Mouse (Mus musculus): ENCODE results near the gene Rab7b. TPM values are rescaled to one million over a fixed set of nuclear protein-coding genes. Genes with fewer than 3 reads are reported as not detected.

The Rab7b gene
- total and polyA plus RNA-seq, 2 experiments from 2014 or later: 0.29 to 1.9 TPM

DNA sequence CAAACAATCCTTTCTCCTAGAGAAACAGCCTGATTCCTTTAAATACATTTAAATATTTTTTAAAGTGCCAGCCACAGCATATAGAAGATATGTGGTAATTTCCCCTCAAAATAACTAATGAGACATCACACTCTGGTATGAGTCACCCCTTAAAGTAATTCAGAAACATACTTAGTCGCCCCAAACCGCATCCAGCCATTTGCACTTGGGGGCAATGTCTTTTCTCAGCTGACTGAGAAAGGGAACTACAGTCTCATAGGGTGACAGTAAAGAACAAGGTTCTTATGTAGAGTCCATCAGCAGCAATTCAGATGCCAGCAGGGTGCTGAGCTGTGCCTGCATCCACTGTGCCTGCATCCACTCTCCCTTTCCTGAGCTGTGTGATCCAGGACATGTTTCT is 15.0 kb downstream of the Rab7b start:
- Histone ChIP-seq H3K4me3 (ENCODE audit: low read depth, low read length) (no peak overlapping the region), H3K27me3 (ENCODE audit: insufficient read depth, low read length) (no peaks in the 10 kb centered on the region), H3K27ac (ENCODE audit: low read depth, low read length) (no peak overlapping the region), H3K4me2 (ENCODE audit: low read depth) (no peak overlapping the region), H3K9ac (no peak overlapping the region), H3K4me1 (ENCODE audit: insufficient read depth) (no peaks in the 10 kb centered on the region), H3K36me3 (ENCODE audit: insufficient read depth) (no peaks in the 10 kb centered on the region), H3K9me3 (ENCODE audit: low read length) (no peaks in the 10 kb centered on the region)
- no peak for ATAC-seq
- TF ChIP-seq CTCF (IDR thresholded peaks at IDR 0.05; ENCODE audit: low read depth): no peak
- no peak for DNase-seq
- WGBS: 85% methylated on average over 2 of the region's 2 CpGs

- Histone ChIP-seq H3K27ac (ENCODE audit: low read depth, low read length) (no peak overlapping the region), H3K27me3 (ENCODE audit: insufficient read depth, low read length) (no peaks in the 10 kb centered on the region), H3K9ac (no peak overlapping the region), H3K9me3 (ENCODE audit: low read length) (no peaks in the 10 kb centered on the region), H3K4me3 (ENCODE audit: low read depth, low read length) (no peak overlapping the region), H3K4me2 (ENCODE audit: low read depth) (no peak overlapping the region), H3K36me3 (ENCODE audit: insufficient read depth) (no peaks in the 10 kb centered on the region), H3K4me1 (ENCODE audit: insufficient read depth) (no peaks in the 10 kb centered on the region)
- peak; percentile 61 for TF ChIP-seq CTCF (IDR thresholded peaks at IDR 0.05; ENCODE audit: low read depth)
- ATAC-seq (no peak), DNase-seq (no peak)
- WGBS: 18% methylated on average over 4 of the region's 4 CpGs
Measured at GRCm38 (mm10) chr1:131708338-131708737, 19.8 kb downstream of the Rab7b start.

DNA sequence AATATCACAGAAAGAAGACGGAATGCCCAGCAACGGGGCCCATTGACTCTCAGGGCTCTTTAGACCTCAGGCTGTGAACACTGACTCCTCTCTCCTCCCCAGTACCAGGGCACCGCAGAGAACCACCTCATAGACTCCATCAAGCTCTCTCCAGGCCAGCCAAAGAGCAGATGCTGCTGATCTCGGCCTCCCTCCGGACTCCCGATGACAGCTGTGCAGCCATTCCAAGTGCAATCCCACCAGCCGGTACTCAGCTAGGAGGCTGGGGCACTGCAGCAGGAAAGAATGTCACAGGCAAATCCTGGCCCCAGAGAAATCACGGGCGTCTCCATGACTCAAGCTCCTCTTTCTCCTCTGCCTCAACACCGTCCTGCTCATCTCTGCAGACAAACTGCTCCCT is 23.0 kb downstream of the Rab7b start:
- H3K4me2 ChIP-seq (ENCODE audit: low read depth): no peak overlapping the region
- no peak for ATAC-seq
- H3K9me3 ChIP-seq (ENCODE audit: low read length): no peaks in the 10 kb centered on the region
- no peaks in the 10 kb centered on the region for H3K27me3 ChIP-seq (ENCODE audit: insufficient read depth, low read length)
- H3K4me1 ChIP-seq (ENCODE audit: insufficient read depth): no peaks in the 10 kb centered on the region
- WGBS: 81% methylated on average over 10 of the region's 10 CpGs
- H3K4me3 ChIP-seq (ENCODE audit: low read depth, low read length): no peak overlapping the region
- no peak overlapping the region for H3K27ac ChIP-seq (ENCODE audit: low read depth, low read length)
- no peaks in the 10 kb centered on the region for H3K36me3 ChIP-seq (ENCODE audit: insufficient read depth)
- no peak overlapping the region for H3K9ac ChIP-seq
- no peak for TF ChIP-seq CTCF (IDR thresholded peaks at IDR 0.05; ENCODE audit: low read depth)
- DNase-seq: no peak

DNA sequence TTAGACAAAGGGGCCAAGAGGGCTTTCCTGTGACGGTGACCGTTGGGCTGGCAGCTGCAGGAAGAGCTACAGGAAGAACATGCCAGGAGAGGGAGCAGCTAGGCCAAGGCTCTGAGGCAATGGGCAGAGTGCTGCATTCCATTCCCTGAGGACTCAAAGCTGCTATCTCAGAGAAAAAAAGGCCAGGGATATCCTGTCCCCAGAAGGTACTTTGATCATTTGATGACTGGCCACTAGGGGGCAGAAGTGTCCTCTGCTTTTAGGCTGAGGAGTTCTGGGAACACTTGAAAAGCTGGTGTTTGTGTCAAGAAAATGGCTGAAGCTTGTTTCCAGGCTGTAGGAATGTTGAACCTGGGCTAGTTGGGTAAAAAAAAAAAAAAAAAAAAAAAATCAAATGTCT is 23.9 kb downstream of the Rab7b start:
- ATAC-seq (peak; percentile 82), DNase-seq (peak; percentile 92)
- Histone ChIP-seq H3K4me1 (ENCODE audit: insufficient read depth) (no peaks in the 10 kb centered on the region), H3K4me3 (ENCODE audit: low read depth, low read length) (no peak overlapping the region), H3K27me3 (ENCODE audit: insufficient read depth, low read length) (no peaks in the 10 kb centered on the region), H3K36me3 (ENCODE audit: insufficient read depth) (no peaks in the 10 kb centered on the region), H3K9ac (no peak overlapping the region), H3K9me3 (ENCODE audit: low read length) (no peaks in the 10 kb centered on the region), H3K4me2 (ENCODE audit: low read depth) (no peak overlapping the region), H3K27ac (ENCODE audit: low read depth, low read length) (no peak overlapping the region)
- peak; percentile 89 for TF ChIP-seq CTCF (IDR thresholded peaks at IDR 0.05; ENCODE audit: low read depth)
- WGBS: 41% methylated on average over 2 of the region's 2 CpGs

DNA sequence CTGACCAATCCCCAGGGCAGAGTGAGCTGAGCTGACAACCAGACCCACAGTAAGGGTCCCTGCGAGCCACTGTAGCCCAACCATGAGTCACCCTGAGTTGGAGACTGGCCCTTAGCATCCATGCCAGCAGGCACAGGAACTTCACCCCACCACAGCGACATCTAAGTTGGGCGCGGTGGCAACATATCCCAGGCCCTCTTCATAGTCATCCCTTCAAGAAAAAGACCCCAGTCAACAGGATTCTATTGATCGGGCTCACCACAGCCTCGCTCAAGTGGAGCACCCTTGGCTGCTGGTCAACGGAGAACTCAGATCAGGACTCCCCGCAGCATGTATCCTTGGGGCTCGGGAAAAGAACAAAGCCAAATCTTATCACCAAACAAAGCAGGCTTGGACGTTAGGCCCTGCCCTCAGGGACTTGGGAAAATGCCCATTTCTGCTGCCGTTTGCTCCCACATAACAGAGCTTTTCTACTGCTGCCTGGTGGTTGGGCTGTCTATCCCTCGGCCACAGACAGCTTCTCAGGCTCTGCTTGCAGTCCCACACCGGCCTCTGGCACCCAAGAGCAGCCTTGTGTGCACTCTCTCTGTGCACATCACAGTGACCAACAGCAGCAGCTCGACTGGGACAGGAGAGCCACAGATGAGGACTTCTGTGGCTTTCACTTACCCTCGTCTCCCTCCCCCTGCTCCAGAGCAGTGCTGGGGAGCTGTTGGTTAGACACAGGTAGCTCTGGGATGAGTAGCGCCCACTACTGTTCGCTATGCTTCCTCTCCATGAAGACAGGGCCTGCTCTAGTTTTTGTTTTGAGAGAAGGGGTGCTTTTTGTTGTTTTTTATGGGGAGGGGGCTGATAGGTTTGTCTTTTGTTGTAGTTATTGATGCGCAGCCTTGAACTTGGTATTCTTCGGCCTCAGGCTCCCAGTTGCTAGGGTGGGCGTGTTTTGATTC is 26.2 kb downstream of the Rab7b start:
- no peaks in the 10 kb centered on the region for H3K9me3 ChIP-seq (ENCODE audit: low read length)
- no peaks in the 10 kb centered on the region for H3K36me3 ChIP-seq (ENCODE audit: insufficient read depth)
- peak; percentile 57 for ATAC-seq
- peak; percentile 28; the same call in 1 of the 2 replicates for TF ChIP-seq CTCF (IDR thresholded peaks at IDR 0.05; ENCODE audit: low read depth)
- peak; percentile 31 for DNase-seq
- H3K4me2 ChIP-seq (ENCODE audit: low read depth): no peak overlapping the region
- no peaks in the 10 kb centered on the region for H3K4me1 ChIP-seq (ENCODE audit: insufficient read depth)
- H3K4me3 ChIP-seq (ENCODE audit: low read depth, low read length): no peak overlapping the region
- WGBS: 58% methylated on average over 20 of the region's 20 CpGs
- no peak overlapping the region for H3K9ac ChIP-seq
- no peak overlapping the region for H3K27ac ChIP-seq (ENCODE audit: low read depth, low read length)
- no peaks in the 10 kb centered on the region for H3K27me3 ChIP-seq (ENCODE audit: insufficient read depth, low read length)

GRCm38 (mm10) chr1:131718952-131719694 is 30.6 kb downstream of the Rab7b start:
- no peak for ATAC-seq
- H3K27me3 ChIP-seq (ENCODE audit: insufficient read depth, low read length): no peaks in the 10 kb centered on the region
- no peak overlapping the region for H3K27ac ChIP-seq (ENCODE audit: low read depth, low read length)
- no peak overlapping the region for H3K4me3 ChIP-seq (ENCODE audit: low read depth, low read length)
- H3K36me3 ChIP-seq (ENCODE audit: insufficient read depth): no peaks in the 10 kb centered on the region
- 52% methylated on average over 16 of the region's 16 CpGs for WGBS
- H3K9ac ChIP-seq: no peak overlapping the region
- no peak for TF ChIP-seq CTCF (IDR thresholded peaks at IDR 0.05; ENCODE audit: low read depth)
- H3K4me2 ChIP-seq (ENCODE audit: low read depth): no peak overlapping the region
- H3K9me3 ChIP-seq (ENCODE audit: low read length): no peaks in the 10 kb centered on the region
- no peaks in the 10 kb centered on the region for H3K4me1 ChIP-seq (ENCODE audit: insufficient read depth)
- DNase-seq: no peak

DNA sequence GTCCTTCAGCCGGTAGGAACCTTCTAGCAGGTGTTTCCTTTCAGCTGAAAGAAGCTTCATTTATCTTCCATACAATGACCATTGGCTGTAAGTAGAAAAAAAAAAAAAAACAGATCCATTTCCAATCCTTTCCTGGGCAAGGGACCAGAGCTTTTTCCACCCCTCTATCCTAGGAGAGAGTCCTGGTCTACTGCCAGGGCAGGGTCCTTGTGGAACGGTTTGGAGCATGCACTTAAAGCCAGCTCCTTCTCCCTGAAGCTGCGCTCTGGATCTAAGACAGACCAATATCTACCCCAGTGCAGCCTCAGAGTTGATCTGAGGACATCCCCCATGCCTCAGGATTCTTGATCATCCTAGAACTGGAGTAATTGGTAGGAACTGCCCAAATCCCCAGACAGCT is 33.5 kb downstream of the Rab7b start:
- ATAC-seq (no peak), DNase-seq (no peak)
- H3K36me3 ChIP-seq (ENCODE audit: insufficient read depth): no peaks in the 10 kb centered on the region
- no peak overlapping the region for H3K4me3 ChIP-seq (ENCODE audit: low read depth, low read length)
- TF ChIP-seq CTCF (IDR thresholded peaks at IDR 0.05; ENCODE audit: low read depth): no peak
- no peaks in the 10 kb centered on the region for H3K27me3 ChIP-seq (ENCODE audit: insufficient read depth, low read length)
- WGBS: 77% methylated on average over 3 of the region's 3 CpGs
- H3K27ac ChIP-seq (ENCODE audit: low read depth, low read length): no peak overlapping the region
- no peaks in the 10 kb centered on the region for H3K9me3 ChIP-seq (ENCODE audit: low read length)
- H3K9ac ChIP-seq: no peak overlapping the region
- H3K4me1 ChIP-seq (ENCODE audit: insufficient read depth): no peaks in the 10 kb centered on the region
- H3K4me2 ChIP-seq (ENCODE audit: low read depth): no peak overlapping the region
